ENCODE assay signal across 8 mouse cellular contexts in genomic region chr11:51264352-51264751, GRCm38 (mm10). TPM values are rescaled to one million over a fixed set of nuclear protein-coding genes. Genes with fewer than 3 reads are reported as not detected.
DNase-seq lines count a peak whose midpoint lies in the region; ATAC-seq and TF ChIP-seq lines count a peak whose summit lies in the region.

No protein-coding gene starts in this region.

- H3K27ac ChIP-seq in lung, embryonic 14.5 days (ENCODE audit: low read depth) = peak overlapping the region; percentile 2; the same call in 1 of the 2 replicates

- peak overlapping the region; percentile 94 for H3K4me3 ChIP-seq in lung, embryonic 14.5 days (ENCODE audit: low read depth, low read length)

- no peaks in the 10 kb centered on the region for H3K9me3 ChIP-seq in lung, embryonic 14.5 days (ENCODE audit: low read depth, low read length)

- H3K4me1 ChIP-seq in lung, embryonic 14.5 days (ENCODE audit: insufficient read depth) = peaks cover 6% of the 10 kb centered on the region; the same call in 1 of the 2 replicates

- H3K36me3 ChIP-seq in lung, embryonic 14.5 days (ENCODE audit: insufficient read depth) = peaks cover 13% of the 10 kb centered on the region

- no peaks in the 10 kb centered on the region for H3K27me3 ChIP-seq in lung, embryonic 14.5 days (ENCODE audit: insufficient read depth, low read length)

- no peak for TF ChIP-seq CTCF in lung, embryonic 14.5 days (IDR thresholded peaks at IDR 0.05; ENCODE audit: low read depth)

- ATAC-seq in lung, embryonic 14.5 days (ENCODE audit: insufficient read depth) = no peak

- peak; percentile 20 for DNase-seq in cerebellum, adult 9-10 months
- no peak for DNase-seq in cerebellum, postnatal 36 days
- peak; percentile 65 for DNase-seq in brain, adult 2 months (ENCODE audit: low read depth, low spot score)
- DNase-seq in gastrocnemius, postnatal 25 days = peak; percentile 26
- peak; percentile 47 for DNase-seq in kidney, adult 11 months
- peak; percentile 50 for DNase-seq in lung, embryonic 14.5 days
- peak; percentile 29 for DNase-seq in retina, postnatal 1 day
- no peak for DNase-seq in frontal cortex, adult 2 months (ENCODE audit: extremely low spot score in 1 of 2, low spot score in 1 of 2)

- H3K4me2 ChIP-seq in lung, embryonic 14.5 days = peak overlapping the region; percentile 86

- H3K9ac ChIP-seq in lung, embryonic 14.5 days = peak overlapping the region; percentile 19

- 13% methylated on average over 6 of the region's 6 CpGs for WGBS in lung, embryonic 14.5 days

RNA-seq across cellular contexts. Expression of gene BC049762, which starts 1.5 kb away (rescaled TPM):
- total RNA-seq in gastrocnemius, postnatal 25 days (2021) = not detected
- 0.53 and 1.4 TPM in 2 replicates for polyA plus RNA-seq in lung, embryonic 14.5 days (2014; fragmentation: Nextera tagmentation; extraction: Ambion mirVana)
- 0.34 and 0.44 TPM in 2 replicates for polyA plus RNA-seq in frontal cortex, adult 2 months (2012; rRNA removed)

RNA-seq across cellular contexts. Expression of gene Clk4, which starts 2.8 kb away (rescaled TPM):
- total RNA-seq in gastrocnemius, postnatal 25 days (2021) = 10 to 100 TPM; 35.2 to 41.1 TPM
- polyA plus RNA-seq in lung, embryonic 14.5 days (2014; fragmentation: Nextera tagmentation; extraction: Ambion mirVana) = 106 and 115 TPM in 2 replicates
- polyA plus RNA-seq in frontal cortex, adult 2 months (2012; rRNA removed) = 221 and 232 TPM in 2 replicates

RNA-seq across cellular contexts. Expression of gene Col23a1, which starts 25.4 kb away (rescaled TPM):
- 1 to 10 TPM; 1.8 to 1.9 TPM for total RNA-seq in gastrocnemius, postnatal 25 days (2021)
- 27.6 and 29.4 TPM in 2 replicates for polyA plus RNA-seq in lung, embryonic 14.5 days (2014; fragmentation: Nextera tagmentation; extraction: Ambion mirVana)
- polyA plus RNA-seq in frontal cortex, adult 2 months (2012; rRNA removed) = 12.6 and 15.2 TPM in 2 replicates

RNA-seq across cellular contexts. Expression of gene Gm12569, which starts 44.1 kb away (rescaled TPM):
- total RNA-seq in gastrocnemius, postnatal 25 days (2021) = not detected
- polyA plus RNA-seq in lung, embryonic 14.5 days (2014; fragmentation: Nextera tagmentation; extraction: Ambion mirVana) = not detected in 2 replicates
- not detected in 2 replicates for polyA plus RNA-seq in frontal cortex, adult 2 months (2012; rRNA removed)

Comparison
In these comparisons a context has a peak if more than half of its experiments do, and no peak if none do; other contexts are left out.
1. DNase-seq: peak in cerebellum, adult 9-10 months (single experiment), brain, adult 2 months (single experiment), gastrocnemius, postnatal 25 days (single experiment), kidney, adult 11 months (single experiment), lung, embryonic 14.5 days (single experiment) and retina, postnatal 1 day (single experiment); none in cerebellum, postnatal 36 days (0 of 2) and frontal cortex, adult 2 months (0 of 2).